Mouse (Mus musculus) kidney, postnatal 0 days (tissue): ENCODE measurements around the gene Gm21981. TPM values are rescaled to one million over a fixed set of nuclear protein-coding genes. Genes with fewer than 3 reads are reported as not detected.

Experiments
- ATAC-seq: fragments of 200-750 bp; cut with Nextera tagmentation; replicated peaks from 2 replicates; pipeline ENCODE4 v1.8.0; 2017; ENCODE audit warnings: low read depth, moderate number of reproducible peaks, moderate TSS enrichment, moderate library complexity; ENCODE audit not compliant: low FRiP score
- DNase-seq: peaks from one replicate; pipeline ENCODE4 v3.0.0-alpha.2; 2016; ENCODE audit warnings: low spot score
- H3K27ac ChIP-seq: fragments of 300-500 bp; sonication (generic); 2 replicates; pipeline ENCODE4 v1.5.1; 2014; ENCODE audit warnings: mild to moderate bottlenecking
- H3K27me3 ChIP-seq: fragments of 300-500 bp; sonication (generic); 2 replicates; pipeline ENCODE4 v1.6.1; 2014; ENCODE audit warnings: low read length, mixed read lengths; ENCODE audit not compliant: insufficient read depth
- H3K36me3 ChIP-seq: fragments of 300-500 bp; sonication (generic); 2 replicates; pipeline ENCODE4 v1.6.1; 2014; ENCODE audit warnings: low read length, mixed read lengths; ENCODE audit not compliant: insufficient read depth
- H3K4me1 ChIP-seq: fragments of 300-500 bp; sonication (generic); replicated peaks from 2 replicates; pipeline ENCODE4 v1.6.1; 2014; ENCODE audit warnings: antibody characterized with exemption, low read length, mixed read lengths; ENCODE audit not compliant: insufficient read depth
- H3K4me2 ChIP-seq: fragments of 300-500 bp; sonication (generic); 2 replicates; pipeline ENCODE4 v1.6.1; 2014; ENCODE audit warnings: mild to moderate bottlenecking, low read length, moderate library complexity, mixed read lengths
- H3K4me3 ChIP-seq: fragments of 300-500 bp; sonication (generic); replicated peaks from 2 replicates; pipeline ENCODE4 v1.5.1; 2014; ENCODE audit warnings: low read depth, low read length
- H3K9ac ChIP-seq: fragments of 300-500 bp; sonication (generic); 2 replicates; pipeline ENCODE4 v1.6.1; 2014; ENCODE audit warnings: low read depth, low read length
- H3K9me3 ChIP-seq: fragments of 300-500 bp; sonication (generic); replicated peaks from 2 replicates; pipeline ENCODE4 v1.6.1; 2016; ENCODE audit warnings: low read length, inconsistent platforms, mixed read lengths
- CTCF ChIP-seq: IDR thresholded peaks from 2 replicates; pipeline ENCODE4 v1.5.1; 2016; ENCODE audit warnings: antibody characterized with exemption, low read depth, mild to moderate bottlenecking, moderate library complexity
- WGBS: fragments of 180-500 bp; shearing (Covaris S2); extraction: QIAGEN DNeasy Blood & Tissue Kit; methylation state at CpG from one replicate; pipeline ENCODE4 v1.1.7; 2014; 5-methylcytosine and 5-hydroxymethylcytosine counted together
- polyA plus RNA-seq: library from polyadenylated mRNA; unstranded; fragments of >200 nt; fragmentation: Nextera tagmentation; extraction: Ambion mirVana; gene quantifications from 2 replicates; pipeline ENCODE4 v1.2.1, GENCODE M21; 2015

The Gm21981 gene
- polyA plus RNA-seq, 1 experiment from 2014 or later = 0.25 TPM

DNA sequence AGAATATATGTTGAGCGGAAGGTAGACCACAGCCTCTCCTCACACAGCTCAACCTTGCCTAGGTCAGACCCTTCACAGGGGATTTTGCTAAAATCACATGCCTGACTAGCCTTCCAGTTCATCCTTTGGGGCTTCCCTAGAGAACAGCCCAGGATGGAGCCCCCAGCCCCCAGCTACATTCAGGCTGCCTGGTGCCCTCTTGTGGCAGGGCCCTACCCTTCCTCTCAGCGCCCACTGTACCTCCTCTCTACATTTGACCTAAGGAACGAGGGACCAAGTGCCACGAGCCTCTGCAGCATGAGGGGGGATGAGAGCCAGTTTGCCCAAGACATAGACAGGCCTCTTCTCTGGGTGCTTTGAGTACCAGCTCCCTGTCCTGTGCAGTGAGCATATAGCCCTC, 10.4 kb upstream of the Gm21981 start:
- WGBS = 86% methylated on average over 4 of the region's 4 CpGs
- peak; percentile 24; the same call in 1 of the 2 replicates for TF ChIP-seq CTCF
- peaks cover 16% of the 10 kb centered on the region for H3K36me3 ChIP-seq

DNA sequence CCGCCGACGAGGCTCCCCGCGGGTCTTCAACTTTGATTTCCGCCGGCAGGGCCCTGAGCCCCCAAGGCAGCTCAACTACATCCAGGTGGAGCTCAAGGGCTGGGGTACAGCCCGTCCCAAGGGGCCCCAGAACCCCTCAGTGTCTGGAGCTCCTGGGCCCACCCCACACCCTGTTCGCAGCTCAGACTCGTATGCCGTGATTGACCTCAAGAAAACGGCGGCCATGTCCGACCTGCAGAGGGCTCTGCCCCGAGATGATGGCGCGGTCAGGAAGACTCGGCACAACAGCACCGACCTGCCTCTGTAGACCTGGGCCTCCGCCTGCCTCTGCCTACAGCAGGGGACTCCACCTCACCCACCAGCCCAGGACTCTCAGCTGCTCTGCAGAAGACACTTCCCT, 9.3 kb upstream of the Gm21981 start:
- DNase-seq = no peak
- WGBS = 42% methylated on average over 20 of the region's 20 CpGs
- H3K4me3 ChIP-seq = no peak overlapping the region

More for the DNA sequence above, 10.4 kb upstream of the Gm21981 start:
- H3K9me3 ChIP-seq = no peaks in the 10 kb centered on the region
- H3K4me2 ChIP-seq = no peak overlapping the region
- no peaks in the 10 kb centered on the region for H3K27me3 ChIP-seq
- no peak for ATAC-seq
- no peak overlapping the region for H3K9ac ChIP-seq
- no peak for DNase-seq
- H3K4me3 ChIP-seq = no peak overlapping the region
- no peak overlapping the region for H3K27ac ChIP-seq
- H3K4me1 ChIP-seq = no peaks in the 10 kb centered on the region

DNA sequence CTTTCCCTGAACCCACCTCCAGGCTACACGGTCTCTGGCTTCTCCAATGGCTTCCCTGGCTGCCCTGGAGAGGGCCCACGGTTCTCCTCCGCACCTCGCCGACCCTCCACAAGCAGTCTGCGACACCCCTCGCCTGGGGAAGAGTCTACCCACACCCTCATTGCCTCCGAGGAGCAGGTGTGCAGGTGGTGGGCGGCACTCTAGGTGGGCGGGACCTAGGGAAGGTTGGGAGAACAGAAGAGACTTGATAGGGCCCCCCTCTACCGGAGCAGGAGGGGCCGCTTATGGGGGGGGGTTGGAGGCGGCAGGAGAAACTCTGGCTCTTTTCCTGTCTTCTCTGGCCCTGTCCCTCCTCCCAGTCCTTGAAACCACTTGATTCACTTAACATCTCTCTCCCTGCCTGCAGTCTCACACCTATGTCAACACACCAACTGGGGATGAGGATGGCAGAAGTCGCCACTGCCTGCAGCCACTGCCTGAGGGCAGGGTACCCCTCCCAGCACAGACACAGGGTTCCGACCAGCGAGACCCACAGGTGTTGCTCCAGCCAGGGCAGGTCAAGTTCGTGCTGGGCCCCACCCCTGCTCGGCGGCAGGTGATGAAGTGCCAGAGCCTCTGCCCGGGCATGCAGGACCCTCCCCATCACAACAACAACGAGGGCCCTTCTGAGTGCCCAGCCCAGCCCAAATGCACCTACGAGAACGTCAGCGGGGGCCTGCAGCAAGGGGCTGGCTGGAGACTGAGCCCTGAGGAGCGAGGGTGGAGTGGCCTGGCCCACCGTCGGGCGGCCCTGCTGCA, 8.5 kb upstream of the Gm21981 start:
- H3K27me3 ChIP-seq = no peaks in the 10 kb centered on the region
- H3K4me2 ChIP-seq = no peak overlapping the region
- no peak for TF ChIP-seq CTCF
- H3K36me3 ChIP-seq = peaks cover 19% of the 10 kb centered on the region
- WGBS = 56% methylated on average over 28 of the region's 28 CpGs
- H3K9me3 ChIP-seq = no peaks in the 10 kb centered on the region
- DNase-seq (no peak), ATAC-seq (no peak)
- H3K9ac ChIP-seq = no peak overlapping the region
- H3K4me1 ChIP-seq = no peaks in the 10 kb centered on the region
- no peak overlapping the region for H3K27ac ChIP-seq
- H3K4me3 ChIP-seq = no peak overlapping the region

More for the DNA sequence above, 9.3 kb upstream of the Gm21981 start:
- no peak overlapping the region for H3K9ac ChIP-seq
- H3K4me1 ChIP-seq = no peaks in the 10 kb centered on the region
- TF ChIP-seq CTCF = no peak
- ATAC-seq = no peak
- H3K4me2 ChIP-seq = no peak overlapping the region
- H3K27ac ChIP-seq = no peak overlapping the region
- H3K9me3 ChIP-seq = no peaks in the 10 kb centered on the region
- H3K36me3 ChIP-seq = peaks cover 19% of the 10 kb centered on the region
- no peaks in the 10 kb centered on the region for H3K27me3 ChIP-seq

DNA sequence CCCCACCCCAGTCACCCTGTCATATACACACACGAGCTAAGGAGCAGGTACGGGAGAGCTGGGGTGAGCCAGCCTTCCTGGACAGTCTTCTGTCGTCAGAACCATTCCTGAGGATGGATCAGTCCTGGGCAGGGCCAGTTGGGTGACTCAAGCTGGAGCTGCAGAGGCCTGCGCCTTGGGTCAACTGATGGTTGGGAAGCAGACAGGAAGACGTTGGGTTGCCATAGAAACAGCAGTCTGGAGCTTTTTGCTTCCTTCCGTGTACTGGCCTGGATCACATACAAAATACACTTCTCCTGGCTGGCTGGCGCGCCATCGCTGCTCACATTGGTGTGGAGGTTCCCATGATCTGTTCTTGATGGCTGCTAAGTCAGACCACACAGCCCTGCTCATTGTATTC, 7.5 kb upstream of the Gm21981 start:
- Histone ChIP-seq H3K4me3 (no peak overlapping the region), H3K4me2 (no peak overlapping the region), H3K27ac (no peak overlapping the region), H3K9me3 (no peaks in the 10 kb centered on the region), H3K36me3 (peaks cover 19% of the 10 kb centered on the region), H3K27me3 (no peaks in the 10 kb centered on the region), H3K9ac (no peak overlapping the region), H3K4me1 (no peaks in the 10 kb centered on the region)
- no peak for TF ChIP-seq CTCF
- no peak for DNase-seq
- 76% methylated on average over 9 of the region's 9 CpGs for WGBS
- ATAC-seq = no peak

DNA sequence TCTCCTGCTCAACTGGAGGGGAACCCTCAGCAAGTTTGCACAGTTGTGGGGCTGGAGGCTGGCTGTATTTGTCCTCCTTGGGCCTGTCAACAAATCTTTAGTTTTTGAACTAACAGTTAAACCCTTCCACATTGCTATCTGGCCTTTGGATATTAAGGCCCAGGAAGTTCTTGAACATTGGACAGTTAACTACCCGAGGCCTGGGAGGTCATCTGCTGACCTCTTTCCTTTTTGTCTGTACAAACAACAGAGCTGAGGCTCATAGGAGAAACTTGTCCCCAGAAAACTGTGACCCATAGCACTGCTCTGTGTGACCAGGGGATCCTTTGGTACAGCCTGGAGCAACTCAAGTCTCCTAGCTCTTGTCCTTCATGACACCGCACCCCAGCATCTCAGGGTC, 4.8 kb upstream of the Gm21981 start:
- H3K27me3 ChIP-seq = no peaks in the 10 kb centered on the region
- no peak for TF ChIP-seq CTCF
- 65% methylated on average over 2 of the region's 2 CpGs for WGBS
- no peaks in the 10 kb centered on the region for H3K9me3 ChIP-seq
- no peak overlapping the region for H3K9ac ChIP-seq
- no peak overlapping the region for H3K4me2 ChIP-seq
- peaks cover 5% of the 10 kb centered on the region; the same call in 1 of the 2 replicates for H3K4me1 ChIP-seq
- H3K36me3 ChIP-seq = peaks cover 19% of the 10 kb centered on the region
- no peak for ATAC-seq
- H3K27ac ChIP-seq = no peak overlapping the region
- no peak overlapping the region for H3K4me3 ChIP-seq
- no peak for DNase-seq

DNA sequence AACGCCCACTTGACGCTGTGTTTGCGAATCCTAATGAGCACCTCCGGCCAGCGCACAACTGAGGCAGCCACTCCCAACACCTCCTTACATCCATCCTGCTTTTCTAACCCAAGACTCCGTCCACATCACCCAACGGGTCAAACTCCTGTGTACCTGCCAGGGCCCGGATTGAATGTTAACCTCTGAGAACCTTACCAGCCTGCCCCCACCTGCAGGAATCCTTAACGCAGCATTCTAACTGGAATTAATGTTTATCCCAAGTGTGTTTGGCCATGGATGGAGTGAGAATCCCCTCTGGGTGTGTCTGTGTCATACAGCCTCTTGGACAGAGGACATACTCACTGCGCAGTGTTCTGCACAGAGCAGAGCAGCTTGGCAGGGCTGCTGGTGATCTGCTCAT, 3.9 kb upstream of the Gm21981 start:
- Histone ChIP-seq H3K36me3 (peaks cover 12% of the 10 kb centered on the region), H3K4me2 (no peak overlapping the region), H3K27ac (no peak overlapping the region), H3K27me3 (no peaks in the 10 kb centered on the region), H3K4me3 (no peak overlapping the region), H3K9ac (no peak overlapping the region), H3K9me3 (no peaks in the 10 kb centered on the region), H3K4me1 (peaks cover 5% of the 10 kb centered on the region; the same call in 1 of the 2 replicates)
- DNase-seq (peak; percentile 21), ATAC-seq (no peak)
- TF ChIP-seq CTCF = no peak
- WGBS = 82% methylated on average over 10 of the region's 10 CpGs
